Mouse (Mus musculus): ENCODE measurements around the gene Mamdc2. TPM values are rescaled to one million over a fixed set of nuclear protein-coding genes. Genes with fewer than 3 reads are reported as not detected.

Gene Mamdc2
- polyA plus RNA-seq, 1 experiment from 2014 or later, result 0.31 TPM

DNA sequence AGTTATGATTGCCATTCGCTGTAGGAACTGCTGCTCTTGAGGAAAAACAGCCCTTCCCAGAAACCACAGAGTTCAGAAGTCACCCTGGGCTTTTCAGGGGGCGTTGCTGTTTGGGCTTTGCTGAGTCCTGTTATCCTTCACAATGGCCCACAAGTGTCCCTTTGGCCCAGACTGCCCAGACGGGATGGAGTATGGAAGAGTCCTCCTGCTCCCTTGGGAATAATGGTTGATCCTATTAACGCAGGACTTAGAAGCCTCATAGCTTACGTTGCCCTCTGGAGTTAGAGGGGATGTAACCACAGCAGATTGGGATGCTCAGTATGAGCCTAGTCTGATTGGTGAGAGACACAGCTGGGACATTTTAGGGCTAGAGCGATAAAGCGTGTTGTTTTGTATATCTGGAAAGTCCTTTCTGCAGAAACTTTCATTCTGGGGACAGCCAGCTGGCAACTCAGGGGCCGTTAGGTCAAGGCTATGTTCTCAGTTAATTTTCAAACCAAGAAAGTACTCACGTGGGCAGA is 94.3 kb downstream of the Mamdc2 start:
- H3K27ac ChIP-seq (replicated peaks), result no peak overlapping the region
- no peaks in the 10 kb centered on the region for H3K9me3 ChIP-seq (replicated peaks)
- H3K4me3 ChIP-seq (replicated peaks), result no peak overlapping the region
- H3K36me3 ChIP-seq (replicated peaks), result no peaks in the 10 kb centered on the region
- no peak overlapping the region for H3K4me2 ChIP-seq
- no peak overlapping the region for H3K9ac ChIP-seq
- 26% methylated on average over 9 of the region's 9 CpGs for WGBS (ENCODE audit: insufficient replicate concordance)
- no peaks in the 10 kb centered on the region for H3K4me1 ChIP-seq (replicated peaks)
- no peak for ATAC-seq (ENCODE audit: insufficient read depth)
- no peaks in the 10 kb centered on the region for H3K27me3 ChIP-seq

GRCm38 (mm10) chr19:23353161-23353560 is 95.1 kb downstream of the Mamdc2 start:
- no peaks in the 10 kb centered on the region for H3K36me3 ChIP-seq (replicated peaks)
- H3K4me1 ChIP-seq (replicated peaks), result no peaks in the 10 kb centered on the region
- no peak overlapping the region for H3K4me3 ChIP-seq (replicated peaks)
- H3K27ac ChIP-seq (replicated peaks), result no peak overlapping the region
- no peak overlapping the region for H3K9ac ChIP-seq
- 9% methylated on average over 8 of the region's 8 CpGs for WGBS (ENCODE audit: insufficient replicate concordance)
- no peak overlapping the region for H3K4me2 ChIP-seq
- H3K9me3 ChIP-seq (replicated peaks), result no peaks in the 10 kb centered on the region
- no peak for ATAC-seq (ENCODE audit: insufficient read depth)
- H3K27me3 ChIP-seq, result no peaks in the 10 kb centered on the region

GRCm38 (mm10) chr19:23351808-23352491 is 96.3 kb downstream of the Mamdc2 start:
- WGBS (ENCODE audit: insufficient replicate concordance), result 65% methylated on average over 13 of the region's 13 CpGs
- H3K36me3 ChIP-seq (replicated peaks), result no peaks in the 10 kb centered on the region
- no peaks in the 10 kb centered on the region for H3K9me3 ChIP-seq (replicated peaks)
- no peak overlapping the region for H3K27ac ChIP-seq (replicated peaks)
- no peak overlapping the region for H3K4me2 ChIP-seq
- H3K4me1 ChIP-seq (replicated peaks), result no peaks in the 10 kb centered on the region
- no peak overlapping the region for H3K4me3 ChIP-seq (replicated peaks)
- H3K9ac ChIP-seq, result no peak overlapping the region
- ATAC-seq (ENCODE audit: insufficient read depth), result no peak
- H3K27me3 ChIP-seq, result no peaks in the 10 kb centered on the region

DNA sequence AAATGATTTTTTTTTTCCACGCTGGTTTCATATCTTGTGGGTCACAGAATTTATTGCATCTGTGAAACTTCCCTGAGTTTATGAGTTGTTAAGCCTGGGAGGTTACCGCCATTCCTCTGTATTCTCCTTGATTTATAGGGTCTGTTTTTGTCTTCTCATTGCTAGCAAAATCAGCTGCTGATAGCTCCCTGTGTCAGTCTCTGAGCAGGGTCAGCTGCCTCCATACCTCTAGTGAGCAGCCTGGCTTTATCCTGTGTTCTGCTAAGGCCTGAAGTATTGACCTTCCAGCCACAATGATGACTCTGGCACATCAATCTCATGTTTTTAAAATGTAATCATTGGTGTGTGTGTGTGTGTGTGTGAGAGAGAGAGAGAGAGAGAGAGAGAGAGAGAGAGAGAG is 98.3 kb downstream of the Mamdc2 start:
- Histone ChIP-seq H3K4me1 (replicated peaks) (no peaks in the 10 kb centered on the region), H3K9ac (no peak overlapping the region), H3K27ac (replicated peaks) (no peak overlapping the region), H3K27me3 (no peaks in the 10 kb centered on the region), H3K36me3 (replicated peaks) (no peaks in the 10 kb centered on the region), H3K4me2 (no peak overlapping the region), H3K4me3 (replicated peaks) (no peak overlapping the region), H3K9me3 (replicated peaks) (no peaks in the 10 kb centered on the region)
- no peak for ATAC-seq (ENCODE audit: insufficient read depth)
- 54% methylated on average over 2 of the region's 2 CpGs for WGBS (ENCODE audit: insufficient replicate concordance)

- Histone ChIP-seq H3K27me3 (no peaks in the 10 kb centered on the region), H3K9ac (no peak overlapping the region), H3K4me3 (replicated peaks) (no peak overlapping the region), H3K27ac (replicated peaks) (no peak overlapping the region), H3K4me1 (replicated peaks) (no peaks in the 10 kb centered on the region), H3K36me3 (replicated peaks) (no peaks in the 10 kb centered on the region), H3K9me3 (replicated peaks) (no peaks in the 10 kb centered on the region), H3K4me2 (no peak overlapping the region)
- 57% methylated on average over 3 of the region's 3 CpGs for WGBS (ENCODE audit: insufficient replicate concordance)
- no peak for ATAC-seq (ENCODE audit: insufficient read depth)
Measured at GRCm38 (mm10) chr19:23342782-23343181, 105.5 kb downstream of the Mamdc2 start.

- Histone ChIP-seq H3K4me1 (replicated peaks) (no peaks in the 10 kb centered on the region), H3K36me3 (replicated peaks) (no peaks in the 10 kb centered on the region), H3K4me3 (replicated peaks) (no peak overlapping the region), H3K9ac (no peak overlapping the region), H3K27me3 (no peaks in the 10 kb centered on the region), H3K4me2 (no peak overlapping the region), H3K27ac (replicated peaks) (no peak overlapping the region), H3K9me3 (replicated peaks) (no peaks in the 10 kb centered on the region)
- 61% methylated on average over 1 of the region's 1 CpGs for WGBS (ENCODE audit: insufficient replicate concordance)
- ATAC-seq (ENCODE audit: insufficient read depth), result no peak
Measured at GRCm38 (mm10) chr19:23332883-23333282, 115.4 kb downstream of the Mamdc2 start.

DNA sequence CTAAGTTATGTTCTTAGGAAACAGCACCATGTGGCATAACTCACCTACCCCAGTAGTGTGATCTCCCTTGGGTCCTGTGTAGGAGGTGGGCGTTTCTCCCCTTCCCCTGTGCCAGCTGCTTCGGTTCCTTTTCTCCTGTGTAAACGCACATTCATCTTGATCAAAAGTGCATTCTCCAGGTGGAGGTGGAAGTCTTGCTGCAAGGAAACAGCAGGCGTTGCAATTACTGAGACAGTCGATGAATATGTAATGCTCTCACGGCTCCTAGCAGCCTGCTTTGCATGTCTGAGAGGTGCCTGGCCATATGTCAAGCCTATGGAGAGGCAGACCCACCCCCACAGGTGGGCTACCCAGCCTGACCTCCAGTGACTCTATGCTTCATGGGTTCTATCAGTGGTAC is 117.4 kb downstream of the Mamdc2 start:
- Histone ChIP-seq H3K36me3 (replicated peaks) (no peaks in the 10 kb centered on the region), H3K27ac (replicated peaks) (no peak overlapping the region), H3K4me1 (replicated peaks) (no peaks in the 10 kb centered on the region), H3K9ac (no peak overlapping the region), H3K9me3 (replicated peaks) (no peaks in the 10 kb centered on the region), H3K27me3 (no peaks in the 10 kb centered on the region), H3K4me3 (replicated peaks) (no peak overlapping the region), H3K4me2 (no peak overlapping the region)
- WGBS (ENCODE audit: insufficient replicate concordance), result 53% methylated on average over 6 of the region's 6 CpGs
- no peak for ATAC-seq (ENCODE audit: insufficient read depth)

- Histone ChIP-seq H3K4me2 (no peak overlapping the region), H3K36me3 (replicated peaks) (no peaks in the 10 kb centered on the region), H3K4me1 (replicated peaks) (no peaks in the 10 kb centered on the region), H3K9me3 (replicated peaks) (no peaks in the 10 kb centered on the region), H3K9ac (no peak overlapping the region), H3K27me3 (no peaks in the 10 kb centered on the region), H3K4me3 (replicated peaks) (no peak overlapping the region), H3K27ac (replicated peaks) (no peak overlapping the region)
- no peak for ATAC-seq (ENCODE audit: insufficient read depth)
- WGBS (ENCODE audit: insufficient replicate concordance), result 79% methylated on average over 2 of the region's 2 CpGs
Measured at GRCm38 (mm10) chr19:23329346-23329745, 118.9 kb downstream of the Mamdc2 start.

DNA sequence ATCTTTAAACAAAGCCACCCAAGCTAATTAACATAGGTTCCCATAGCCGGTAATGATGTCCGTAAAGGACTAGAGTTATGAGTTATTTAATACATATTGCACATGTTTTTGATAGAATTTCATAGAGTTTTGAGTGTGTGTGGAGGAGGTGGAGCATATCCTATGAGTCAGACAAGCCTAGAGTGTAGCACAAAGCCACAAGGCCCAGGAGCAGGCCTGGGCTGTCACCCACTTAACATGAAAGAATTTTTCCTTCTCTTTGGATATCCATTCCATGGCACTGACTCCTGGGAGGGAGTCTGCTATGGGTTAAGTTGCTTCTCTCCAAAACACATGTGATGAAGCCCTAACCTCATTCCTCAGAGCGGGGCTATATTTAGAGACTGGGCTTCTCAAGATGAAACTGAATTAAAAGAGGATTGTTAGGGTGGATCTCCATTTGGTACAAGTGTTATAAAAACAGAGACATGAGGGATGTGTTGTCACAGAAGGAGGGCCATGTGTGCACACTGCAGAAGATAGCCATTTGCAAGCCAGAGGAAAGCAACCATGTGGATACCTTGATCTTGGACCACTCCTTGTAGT is 121.1 kb downstream of the Mamdc2 start:
- no peaks in the 10 kb centered on the region for H3K36me3 ChIP-seq (replicated peaks)
- no peaks in the 10 kb centered on the region for H3K4me1 ChIP-seq (replicated peaks)
- H3K9ac ChIP-seq, result no peak overlapping the region
- H3K4me2 ChIP-seq, result no peak overlapping the region
- no peak overlapping the region for H3K27ac ChIP-seq (replicated peaks)
- no peaks in the 10 kb centered on the region for H3K9me3 ChIP-seq (replicated peaks)
- no peak overlapping the region for H3K4me3 ChIP-seq (replicated peaks)
- 74% methylated on average over 3 of the region's 3 CpGs for WGBS (ENCODE audit: insufficient replicate concordance)
- ATAC-seq (ENCODE audit: insufficient read depth), result no peak
- H3K27me3 ChIP-seq, result no peaks in the 10 kb centered on the region

DNA sequence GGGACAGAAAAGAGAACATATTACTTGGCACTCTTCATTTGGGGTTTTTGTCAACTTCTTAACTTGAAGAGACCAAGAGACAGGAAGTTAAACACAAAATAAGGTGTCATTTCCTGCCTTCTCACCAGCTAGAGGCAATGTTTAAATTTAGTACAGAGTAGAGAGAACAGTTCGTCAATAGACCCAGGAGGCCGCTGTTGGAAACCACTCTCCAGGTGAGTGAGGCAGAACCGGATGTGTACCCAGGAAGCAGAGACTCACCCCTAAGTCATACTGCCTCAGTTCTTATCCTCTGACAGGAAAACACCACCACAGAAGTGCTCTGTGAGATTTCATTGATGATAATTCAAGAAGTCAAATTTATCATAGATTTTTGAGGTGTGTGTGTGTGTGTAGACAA is 125.1 kb downstream of the Mamdc2 start:
- Histone ChIP-seq H3K4me2 (no peak overlapping the region), H3K4me1 (replicated peaks) (no peaks in the 10 kb centered on the region), H3K9ac (no peak overlapping the region), H3K27me3 (no peaks in the 10 kb centered on the region), H3K36me3 (replicated peaks) (no peaks in the 10 kb centered on the region), H3K9me3 (replicated peaks) (no peaks in the 10 kb centered on the region), H3K4me3 (replicated peaks) (no peak overlapping the region), H3K27ac (replicated peaks) (no peak overlapping the region)
- 18% methylated on average over 3 of the region's 3 CpGs for WGBS (ENCODE audit: insufficient replicate concordance)
- no peak for ATAC-seq (ENCODE audit: insufficient read depth)

DNA sequence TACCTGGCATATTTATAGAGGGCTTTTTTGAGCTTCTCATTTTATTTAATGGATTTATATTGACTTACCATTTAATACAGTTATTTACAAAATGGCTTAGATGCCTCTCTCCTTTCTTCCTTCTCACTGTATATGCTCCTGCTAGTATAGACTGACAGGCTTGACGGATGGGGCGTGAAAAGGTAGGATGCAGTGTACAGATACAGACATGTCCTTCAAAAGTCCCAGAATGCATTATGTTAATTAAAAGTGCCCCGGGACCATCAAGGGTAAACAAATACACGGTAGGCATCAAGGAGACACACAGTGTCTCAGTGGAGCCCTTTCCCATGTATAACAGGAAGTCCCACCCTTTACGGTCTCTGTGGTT is 130.3 kb downstream of the Mamdc2 start:
- H3K27me3 ChIP-seq, result no peaks in the 10 kb centered on the region
- 60% methylated on average over 5 of the region's 5 CpGs for WGBS (ENCODE audit: insufficient replicate concordance)
- H3K36me3 ChIP-seq (replicated peaks), result no peaks in the 10 kb centered on the region
- H3K4me1 ChIP-seq (replicated peaks), result no peaks in the 10 kb centered on the region
- H3K4me3 ChIP-seq (replicated peaks), result no peak overlapping the region
- no peak for ATAC-seq (ENCODE audit: insufficient read depth)
- H3K27ac ChIP-seq (replicated peaks), result no peak overlapping the region
- H3K4me2 ChIP-seq, result no peak overlapping the region
- no peaks in the 10 kb centered on the region for H3K9me3 ChIP-seq (replicated peaks)
- no peak overlapping the region for H3K9ac ChIP-seq
